Mouse (Mus musculus) midbrain, embryonic 10.5 days (tissue): ENCODE measurements at regions not wholly inside any gene's neighbourhood (a gene's known extent, or its start where the extent isn't known, plus 50 kb on each side); places are given as distances from the start of the nearest gene placed in this dataset.

ENCODE experiments used
- DNase-seq: peaks from one replicate; pipeline ENCODE4 v3.0.0-alpha.2; 2017; ENCODE audit warnings: low spot score
- H3K27ac ChIP-seq: fragments of 300-500 bp; sonication (generic); replicated peaks from 2 replicates; pipeline ENCODE4 v1.5.1; 2016; ENCODE audit warnings: mild to moderate bottlenecking
- H3K27me3 ChIP-seq: fragments of 300-500 bp; sonication (generic); 2 replicates; pipeline ENCODE4 v1.6.1; 2016; ENCODE audit warnings: low read depth, mild to moderate bottlenecking; ENCODE audit not compliant: poor library complexity, severe bottlenecking
- H3K36me3 ChIP-seq: fragments of 300-500 bp; sonication (generic); 2 replicates; pipeline ENCODE4 v1.6.1; 2016; ENCODE audit warnings: mild to moderate bottlenecking, moderate library complexity
- H3K4me1 ChIP-seq: fragments of 300-500 bp; sonication (generic); 2 replicates; pipeline ENCODE4 v1.6.1; 2016
- H3K4me3 ChIP-seq: fragments of 300-500 bp; sonication (generic); 2 replicates; pipeline ENCODE4 v1.5.1; 2016; ENCODE audit warnings: mild to moderate bottlenecking, moderate library complexity
- H3K9me3 ChIP-seq: fragments of 300-500 bp; sonication (generic); replicated peaks from 2 replicates; pipeline ENCODE4 v1.6.1; 2016; ENCODE audit warnings: mild to moderate bottlenecking
- WGBS: fragments of 180-500 bp; shearing (Covaris S2); methylation state at CpG from one replicate; pipeline ENCODE4 v1.1.7; 2016; 5-methylcytosine and 5-hydroxymethylcytosine counted together

DNA sequence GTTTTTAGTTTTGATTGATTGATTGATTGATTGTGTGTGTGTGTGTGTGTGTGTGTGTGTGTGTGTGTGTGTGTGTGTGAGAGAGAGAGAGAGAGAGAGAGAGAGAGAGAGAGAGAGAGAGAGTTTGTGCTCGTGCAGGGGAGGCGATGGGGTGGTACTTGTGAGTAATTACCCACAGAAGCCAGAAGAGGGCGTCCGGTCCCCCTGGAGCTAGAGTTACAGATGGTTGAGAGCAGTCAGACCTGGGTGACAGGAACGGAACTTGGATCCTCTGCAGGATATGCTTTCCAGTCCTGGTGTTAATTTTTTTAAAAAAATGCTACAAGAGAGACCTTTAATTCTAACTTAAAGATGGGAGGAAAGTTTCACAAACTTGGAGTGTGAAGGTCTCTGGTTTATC lies 151.7 kb downstream of the CK137956 start:
- DNase-seq = no peak
- Histone ChIP-seq H3K9me3 (peaks cover 7% of the 10 kb centered on the region; the same call in 1 of the 2 replicates), H3K4me1 (no peaks in the 10 kb centered on the region), H3K4me3 (no peak overlapping the region), H3K27me3 (no peaks in the 10 kb centered on the region), H3K36me3 (no peaks in the 10 kb centered on the region), H3K27ac (no peak overlapping the region)
- 77% methylated on average over 5 of the region's 5 CpGs for WGBS

DNA sequence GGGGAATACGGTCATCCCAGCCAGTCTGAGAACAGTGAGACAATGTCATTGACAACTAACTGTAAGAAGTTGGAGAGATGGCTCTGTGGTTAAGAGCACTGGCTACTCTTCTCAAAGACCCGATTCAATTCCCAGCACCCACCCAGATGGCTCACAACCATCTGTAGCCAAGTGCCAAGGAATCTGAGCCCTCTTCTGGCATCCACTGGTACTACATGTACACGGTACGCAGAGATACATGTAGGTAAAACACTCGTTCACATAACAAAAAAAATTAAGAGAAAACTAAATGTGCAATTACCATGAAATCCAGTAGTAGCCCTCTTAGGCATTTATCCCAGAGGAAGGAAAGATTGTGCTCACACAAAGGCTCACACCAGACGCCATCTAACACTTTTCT lies 156.1 kb downstream of the CK137956 start:
- H3K27me3 ChIP-seq = no peaks in the 10 kb centered on the region
- no peak for DNase-seq

DNA sequence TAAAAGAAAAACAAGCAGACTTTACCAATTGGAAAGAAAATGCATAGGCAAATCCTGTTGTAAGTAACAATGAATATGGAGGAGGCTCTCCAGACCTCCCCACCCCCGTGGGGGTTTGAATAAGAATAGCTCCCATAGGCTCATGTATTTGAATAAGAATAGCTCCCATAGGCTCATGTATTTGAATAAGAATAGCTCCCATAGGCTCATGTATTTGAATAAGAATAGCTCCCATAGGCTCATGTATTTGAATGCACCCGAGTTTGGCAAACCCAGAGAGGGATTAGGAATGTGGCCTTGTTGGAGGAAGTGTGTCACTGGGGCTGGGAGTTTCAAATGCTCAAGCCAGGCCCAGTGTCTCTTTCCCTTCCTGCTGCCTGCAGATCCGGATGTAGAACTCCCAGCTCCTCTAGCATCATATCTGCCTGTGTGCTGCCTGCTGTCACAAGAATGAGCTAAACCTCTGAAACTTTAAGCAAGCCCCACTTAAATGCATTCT lies 158.7 kb downstream of the CK137956 start:
- 72% methylated on average over 3 of the region's 3 CpGs for WGBS
- peaks cover 18% of the 10 kb centered on the region; the same call in 1 of the 2 replicates for H3K9me3 ChIP-seq
- H3K4me3 ChIP-seq = no peak overlapping the region
- DNase-seq = no peak
- H3K4me1 ChIP-seq = no peaks in the 10 kb centered on the region
- H3K27ac ChIP-seq = no peak overlapping the region
- no peaks in the 10 kb centered on the region for H3K36me3 ChIP-seq
- H3K27me3 ChIP-seq = no peaks in the 10 kb centered on the region

More for the DNA sequence above, 156.1 kb downstream of the CK137956 start:
- 96% methylated on average over 6 of the region's 6 CpGs for WGBS
- Histone ChIP-seq H3K9me3 (peaks cover 18% of the 10 kb centered on the region; the same call in 1 of the 2 replicates), H3K4me3 (no peak overlapping the region), H3K27ac (no peak overlapping the region), H3K36me3 (no peaks in the 10 kb centered on the region), H3K4me1 (no peaks in the 10 kb centered on the region)

DNA sequence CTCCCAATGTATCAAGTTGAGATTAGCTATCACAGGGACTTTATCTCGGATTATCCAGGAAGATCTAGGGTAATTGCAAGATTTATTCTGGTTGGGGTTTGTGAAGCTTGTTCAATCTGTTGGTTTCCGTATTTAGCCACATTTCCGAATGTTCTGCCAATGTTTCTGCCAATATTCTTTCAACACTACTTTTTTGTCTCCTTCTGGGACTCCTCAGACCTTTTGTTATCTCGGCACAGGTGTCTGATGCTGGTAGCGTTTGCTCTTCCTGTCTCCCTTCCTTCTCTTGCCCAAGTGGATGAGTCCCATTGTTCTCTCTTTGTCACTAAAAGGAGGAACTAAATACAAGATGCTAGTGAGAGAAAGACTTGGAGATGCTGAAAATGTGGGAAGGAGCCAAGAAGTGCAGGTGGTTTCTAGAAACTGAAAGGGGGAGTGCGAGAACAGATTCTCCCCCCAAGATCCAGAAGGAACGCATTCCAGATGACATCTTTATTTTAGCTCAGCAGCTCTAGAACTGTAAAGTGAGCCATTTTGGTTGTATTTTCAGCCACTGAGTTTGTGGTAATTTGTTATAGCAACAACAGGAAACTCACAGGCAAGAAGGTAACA lies 159.7 kb downstream of the CK137956 start:
- H3K27me3 ChIP-seq = no peaks in the 10 kb centered on the region
- 94% methylated on average over 7 of the region's 7 CpGs for WGBS
- no peak overlapping the region for H3K27ac ChIP-seq
- peaks cover 18% of the 10 kb centered on the region; the same call in 1 of the 2 replicates for H3K9me3 ChIP-seq
- H3K36me3 ChIP-seq = no peaks in the 10 kb centered on the region
- H3K4me3 ChIP-seq = no peak overlapping the region
- no peak for DNase-seq
- H3K4me1 ChIP-seq = 0 out of 2 replicates have a peak, but pooled peaks cover 2% of the 10 kb centered on the region

DNA sequence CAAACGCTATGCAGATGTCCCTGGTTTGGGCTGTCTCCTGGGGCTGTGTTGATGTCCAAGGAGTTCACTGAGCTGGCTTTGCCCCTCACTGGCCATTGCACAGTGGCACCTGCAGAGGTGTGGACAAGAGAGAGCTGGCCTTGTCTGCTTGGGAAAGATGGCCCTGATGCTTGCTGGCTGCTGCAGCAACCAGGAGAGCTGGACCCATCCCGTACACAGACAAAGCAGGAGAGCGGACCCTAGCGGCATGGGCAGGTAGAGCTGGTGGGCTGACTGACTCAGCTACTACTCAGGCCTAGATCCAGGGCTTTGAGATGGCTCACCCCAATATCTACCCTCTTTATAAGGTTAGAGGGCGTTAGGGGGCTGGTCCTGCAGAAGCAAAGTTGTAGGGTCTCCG lies 161.7 kb downstream of the CK137956 start:
- peaks cover 11% of the 10 kb centered on the region; the same call in 1 of the 2 replicates for H3K9me3 ChIP-seq
- no peak for DNase-seq
- WGBS = 66% methylated on average over 6 of the region's 6 CpGs

DNA sequence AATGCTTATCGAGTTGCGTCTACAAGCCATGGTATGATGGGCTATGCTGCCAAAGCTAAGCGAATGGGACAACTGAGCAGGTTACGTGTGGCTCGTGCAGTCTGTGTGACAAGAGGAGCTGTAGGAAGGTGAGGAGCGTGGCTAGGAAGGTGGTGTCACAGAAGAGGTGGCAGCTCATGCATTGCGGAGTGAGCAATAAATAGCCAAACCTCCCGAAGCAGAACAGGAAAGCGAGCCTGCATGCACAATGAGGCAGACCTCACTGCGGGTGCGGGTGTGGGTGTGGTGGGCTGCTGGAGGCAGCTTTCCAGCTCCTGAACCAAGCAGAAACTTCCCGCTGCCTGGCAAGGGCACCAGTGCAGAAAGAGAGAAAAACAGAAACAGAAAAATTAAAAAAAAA lies 181.5 kb downstream of the CK137956 start:
- Histone ChIP-seq H3K27me3 (no peaks in the 10 kb centered on the region), H3K4me3 (no peak overlapping the region), H3K9me3 (no peaks in the 10 kb centered on the region), H3K4me1 (no peaks in the 10 kb centered on the region), H3K36me3 (no peaks in the 10 kb centered on the region), H3K27ac (no peak overlapping the region)
- WGBS = 80% methylated on average over 12 of the region's 12 CpGs
- DNase-seq = no peak

More for the DNA sequence above, 161.7 kb downstream of the CK137956 start:
- Histone ChIP-seq H3K4me3 (no peak overlapping the region), H3K4me1 (0 out of 2 replicates have a peak, but pooled peaks cover 2% of the 10 kb centered on the region), H3K36me3 (no peaks in the 10 kb centered on the region), H3K27ac (no peak overlapping the region), H3K27me3 (no peaks in the 10 kb centered on the region)

DNA sequence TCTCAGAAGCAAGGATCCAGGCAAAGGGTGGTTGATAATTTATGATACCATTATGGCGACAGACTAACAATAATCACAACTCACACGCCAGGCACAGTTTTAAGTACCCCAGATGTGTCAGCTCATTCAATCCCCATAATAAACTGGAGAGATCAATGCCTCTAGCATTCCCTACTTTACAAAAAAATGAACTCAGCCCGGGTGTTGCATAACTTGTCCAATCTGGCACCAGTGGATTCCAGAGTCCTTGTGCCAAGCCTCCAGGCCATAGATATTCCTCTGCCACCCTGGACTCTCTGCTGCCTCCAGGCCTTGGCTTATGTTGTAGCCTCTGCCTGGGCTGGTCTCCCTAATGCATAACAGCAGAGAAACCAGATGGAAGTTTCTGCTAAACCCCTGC lies 185.0 kb downstream of the CK137956 start:
- H3K4me1 ChIP-seq = peaks cover 19% of the 10 kb centered on the region
- no peaks in the 10 kb centered on the region for H3K27me3 ChIP-seq
- no peaks in the 10 kb centered on the region for H3K9me3 ChIP-seq
- no peak for DNase-seq
- H3K36me3 ChIP-seq = no peaks in the 10 kb centered on the region
- H3K4me3 ChIP-seq = no peak overlapping the region
- WGBS = 97% methylated on average over 3 of the region's 3 CpGs
- H3K27ac ChIP-seq = no peak overlapping the region

DNA sequence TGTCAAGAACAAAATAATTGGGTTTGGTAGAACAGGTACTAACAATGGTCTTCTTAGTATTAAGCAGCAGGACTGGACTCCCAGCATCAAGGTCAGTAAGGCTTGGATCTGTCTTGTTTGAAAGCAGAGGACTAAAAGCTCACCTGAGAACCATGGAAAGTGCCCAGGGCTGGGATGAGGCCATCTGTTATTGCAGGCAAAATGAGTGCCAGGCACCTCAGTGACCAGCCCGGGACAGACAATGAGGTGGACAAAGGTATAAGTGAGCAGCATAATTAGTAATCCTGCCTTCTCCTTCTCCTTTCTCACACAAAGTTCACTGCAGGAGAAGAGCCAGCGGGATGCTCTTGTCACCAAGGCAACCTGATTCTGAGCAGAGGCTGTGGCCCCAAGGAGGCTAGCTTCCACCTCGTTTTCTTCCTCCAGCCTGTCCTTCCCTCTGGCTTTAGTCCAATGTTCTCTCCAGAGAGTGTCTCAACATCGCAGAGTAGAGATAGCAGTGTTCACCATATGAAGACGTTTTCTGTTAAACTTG lies 198.7 kb downstream of the CK137956 start:
- WGBS = 43% methylated on average over 5 of the region's 5 CpGs
- H3K4me3 ChIP-seq = no peak overlapping the region

DNA sequence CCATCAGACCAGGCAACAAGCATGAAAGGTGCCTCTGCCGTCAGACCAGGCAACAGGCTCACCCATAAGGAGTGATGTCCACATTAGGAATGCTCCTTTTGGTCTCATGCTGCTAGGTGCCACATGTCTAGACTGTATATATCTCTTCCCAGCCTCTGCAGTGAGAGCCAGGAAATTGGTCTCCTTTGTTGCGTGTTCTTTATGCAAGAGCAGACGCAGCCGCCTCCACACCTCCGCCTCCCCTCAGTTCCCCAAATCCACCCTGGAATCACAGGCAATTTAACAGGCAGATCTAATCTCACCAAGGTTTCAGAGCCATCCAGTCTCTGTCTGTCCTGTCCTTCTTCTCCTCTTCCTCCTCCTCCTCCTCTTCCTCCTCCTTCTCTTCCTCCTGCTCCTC lies 207.0 kb downstream of the CK137956 start:
- Histone ChIP-seq H3K4me1 (peaks cover 9% of the 10 kb centered on the region), H3K27me3 (peaks cover 43% of the 10 kb centered on the region), H3K4me3 (no peak overlapping the region), H3K36me3 (no peaks in the 10 kb centered on the region), H3K9me3 (no peaks in the 10 kb centered on the region), H3K27ac (no peak overlapping the region)
- no peak for DNase-seq
- WGBS = 91% methylated on average over 5 of the region's 5 CpGs

More for the DNA sequence above, 198.7 kb downstream of the CK137956 start:
- H3K27me3 ChIP-seq = no peaks in the 10 kb centered on the region
- H3K9me3 ChIP-seq = no peaks in the 10 kb centered on the region
- no peaks in the 10 kb centered on the region for H3K36me3 ChIP-seq
- H3K27ac ChIP-seq = no peak overlapping the region
- no peak for DNase-seq
- H3K4me1 ChIP-seq = peaks cover 6% of the 10 kb centered on the region

DNA sequence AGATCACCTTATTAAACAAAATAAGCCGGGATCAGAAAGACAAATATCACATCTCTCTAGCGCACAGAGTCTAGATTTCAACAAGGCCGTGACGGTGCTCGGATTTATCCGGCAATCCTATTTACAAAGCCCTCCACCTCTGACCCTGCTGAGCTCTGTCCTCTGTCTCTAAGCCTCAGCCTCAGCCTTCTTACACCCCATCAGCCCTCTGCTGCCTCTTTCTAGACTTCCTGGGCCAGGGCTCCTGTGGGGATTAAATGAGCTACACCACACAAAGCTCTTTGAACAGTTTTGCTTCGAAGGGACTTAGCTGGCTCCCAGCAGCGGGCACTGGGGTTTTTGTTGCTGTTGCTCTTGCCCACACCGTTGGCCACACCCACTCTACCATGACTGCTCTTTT lies 211.8 kb downstream of the CK137956 start:
- peak; percentile 36 for DNase-seq
- WGBS = 30% methylated on average over 9 of the region's 9 CpGs
- Histone ChIP-seq H3K36me3 (no peaks in the 10 kb centered on the region), H3K27me3 (peaks cover 61% of the 10 kb centered on the region), H3K9me3 (no peaks in the 10 kb centered on the region), H3K4me1 (peaks cover 9% of the 10 kb centered on the region), H3K4me3 (no peak overlapping the region), H3K27ac (no peak overlapping the region)

DNA sequence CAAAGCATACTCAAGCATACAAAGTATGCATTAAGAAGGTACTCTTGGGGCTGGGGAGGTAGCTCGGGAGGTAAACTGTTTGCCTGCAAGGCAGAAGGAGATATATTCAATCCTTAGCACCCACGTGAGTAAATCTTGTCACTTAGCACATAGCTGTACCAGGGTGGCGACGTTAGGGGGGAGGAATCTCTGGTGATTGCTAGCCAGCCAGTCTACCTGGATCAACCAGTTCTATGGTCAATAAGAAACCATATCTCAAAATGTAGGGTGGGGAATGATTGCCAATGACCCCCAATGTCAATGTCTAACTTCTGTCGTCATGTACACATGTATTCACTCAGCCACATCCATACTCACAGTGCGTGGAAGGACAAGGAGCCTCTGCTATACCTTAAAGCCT lies 214.5 kb downstream of the CK137956 start:
- 91% methylated on average over 6 of the region's 6 CpGs for WGBS
- Histone ChIP-seq H3K36me3 (no peaks in the 10 kb centered on the region), H3K9me3 (no peaks in the 10 kb centered on the region), H3K4me3 (no peak overlapping the region), H3K4me1 (peaks cover 9% of the 10 kb centered on the region), H3K27me3 (peaks cover 40% of the 10 kb centered on the region), H3K27ac (no peak overlapping the region)
- no peak for DNase-seq

DNA sequence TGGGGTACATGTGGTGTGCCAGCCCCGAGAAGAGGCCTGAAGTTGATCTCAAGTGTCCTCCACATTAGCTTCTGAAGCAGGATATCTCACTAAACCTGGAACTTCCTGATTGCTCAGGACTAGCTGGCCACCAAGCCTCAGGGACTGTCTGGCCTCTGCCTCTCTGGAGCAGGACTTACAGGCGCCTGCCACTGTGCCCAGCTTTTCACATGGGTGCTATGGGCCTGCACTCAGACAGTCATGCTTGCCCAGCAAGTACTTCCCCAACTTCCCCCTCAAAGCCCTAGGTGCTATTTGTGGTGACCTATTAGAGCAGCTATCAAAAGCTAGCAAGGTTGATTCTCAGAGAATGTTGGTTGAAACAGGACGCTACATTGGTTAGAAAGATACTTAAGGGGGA lies 220.0 kb downstream of the CK137956 start:
- Histone ChIP-seq H3K27me3 (peaks cover 2% of the 10 kb centered on the region; the same call in 1 of the 2 replicates), H3K9me3 (no peaks in the 10 kb centered on the region), H3K36me3 (no peaks in the 10 kb centered on the region), H3K4me1 (no peaks in the 10 kb centered on the region), H3K4me3 (no peak overlapping the region), H3K27ac (no peak overlapping the region)
- 88% methylated on average over 3 of the region's 3 CpGs for WGBS
- DNase-seq = peak; percentile 5

DNA sequence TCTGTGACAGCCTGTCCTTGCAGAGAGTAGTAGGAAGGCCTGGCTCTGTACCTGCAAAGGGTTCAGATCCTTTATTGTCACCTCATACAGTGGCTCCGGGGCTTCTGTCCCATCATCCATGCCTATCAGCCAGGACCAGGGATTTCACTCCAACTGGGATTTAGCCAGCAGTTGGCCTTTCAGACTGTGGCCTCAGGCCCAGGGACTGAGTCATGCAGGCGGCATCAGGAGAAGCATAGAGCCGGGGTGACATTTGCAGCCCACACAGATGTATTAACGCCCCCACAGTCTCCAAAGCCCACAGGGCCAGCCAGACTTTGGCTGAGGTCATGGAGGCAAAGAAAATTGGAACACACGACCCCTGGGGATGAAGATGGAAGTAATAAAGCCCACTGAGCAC lies 222.9 kb downstream of the CK137956 start:
- 80% methylated on average over 5 of the region's 5 CpGs for WGBS
- H3K9me3 ChIP-seq = no peaks in the 10 kb centered on the region

More for the DNA sequence above, 222.9 kb downstream of the CK137956 start:
- H3K27me3 ChIP-seq = no peaks in the 10 kb centered on the region
- H3K4me3 ChIP-seq = no peak overlapping the region
- DNase-seq = peak; percentile 4
- no peaks in the 10 kb centered on the region for H3K36me3 ChIP-seq
- no peak overlapping the region for H3K27ac ChIP-seq
- no peaks in the 10 kb centered on the region for H3K4me1 ChIP-seq
